Mouse (Mus musculus) cerebellum, adult 2 months (tissue): ENCODE data around the gene Rlbp1.

Experiments
- CTCF ChIP-seq: fragments of 200-500 bp; IDR thresholded peaks from 2 replicates; pipeline ENCODE4 v1.5.1; 2011; ENCODE audit warnings: low read depth, mild to moderate bottlenecking, control low read depth, low read length, moderate library complexity, borderline replicate concordance; ENCODE audit not compliant: insufficient read depth
- POLR2A ChIP-seq: fragments of 200-500 bp; IDR thresholded peaks from 2 replicates; pipeline ENCODE4 v1.6.1; 2011; ENCODE audit warnings: low read length, control low read depth, borderline replicate concordance; ENCODE audit not compliant: insufficient read depth

DNA sequence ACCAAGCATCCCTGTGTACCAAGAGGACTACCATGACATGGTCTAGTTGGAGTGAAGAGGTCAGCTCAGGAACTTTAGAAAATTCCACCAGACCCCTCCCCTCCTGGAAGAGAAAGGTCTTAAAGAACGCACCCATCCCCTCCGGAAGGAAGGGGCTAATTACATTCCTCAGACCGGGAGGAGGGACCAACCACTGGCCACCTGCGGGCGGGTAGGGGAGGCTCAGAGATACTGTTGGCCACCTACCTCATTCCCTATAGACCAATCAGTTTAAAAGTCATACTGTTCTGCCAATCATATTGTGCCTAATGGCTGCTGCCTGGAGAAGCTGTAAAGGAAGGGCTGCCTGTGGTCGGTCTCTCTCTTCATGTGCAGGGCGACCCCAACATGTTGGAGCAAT lies 1.1 kb upstream of the Rlbp1 start:
- TF ChIP-seq CTCF (no peak), POLR2A (no peak)
